Mouse (Mus musculus): ENCODE data around the gene Knstrn. TPM values are rescaled to one million over a fixed set of nuclear protein-coding genes. Genes with fewer than 3 reads are reported as not detected.

Knstrn gene
- polyA plus RNA-seq, 1 experiment from 2014 or later: 86.7 TPM

GRCm38 (mm10) chr2:118899981-118900825 is 86.4 kb downstream of the Knstrn start, which contains the start of gene Bahd1:
Bahd1 (plus strand) TSS chr2:118900377.
- H3K9ac ChIP-seq (ENCODE audit: low read length): peak within 1 kb of the TSS; percentile 91
- H3K9me3 ChIP-seq (replicated peaks; ENCODE audit: control insufficient read depth, low read length): no peaks in the 10 kb centered on the region
- peaks cover 47% of the 10 kb centered on the region for H3K27me3 ChIP-seq (ENCODE audit: control insufficient read depth, insufficient read depth, low read length)
- peak within 1 kb of the TSS; percentile 80 for H3K4me3 ChIP-seq (replicated peaks; ENCODE audit: low read length)
- no peaks in the 10 kb centered on the region for H3K36me3 ChIP-seq (ENCODE audit: control insufficient read depth, insufficient read depth, low read length)
- no peak for ATAC-seq (ENCODE audit: insufficient read depth, low FRiP score)
- no peak within 1 kb of the TSS; the same call in 1 of the 2 replicates for H3K27ac ChIP-seq (ENCODE audit: low read length)
- WGBS: 2% methylated on average over 32 of the region's 32 CpGs
- peak within 1 kb of the TSS; percentile 100 for H3K4me2 ChIP-seq (ENCODE audit: low read depth, low read length)
- peaks cover 28% of the 10 kb centered on the region for H3K4me1 ChIP-seq (ENCODE audit: control insufficient read depth, insufficient read depth, low read length)

- Histone ChIP-seq H3K4me3 (replicated peaks; ENCODE audit: low read length) (peak overlapping the region; percentile 80), H3K9me3 (replicated peaks; ENCODE audit: control insufficient read depth, low read length) (no peaks in the 10 kb centered on the region), H3K9ac (ENCODE audit: low read length) (peak overlapping the region; percentile 91), H3K36me3 (ENCODE audit: control insufficient read depth, insufficient read depth, low read length) (no peaks in the 10 kb centered on the region), H3K4me2 (ENCODE audit: low read depth, low read length) (peak overlapping the region; percentile 100), H3K27me3 (ENCODE audit: control insufficient read depth, insufficient read depth, low read length) (peaks cover 41% of the 10 kb centered on the region), H3K27ac (ENCODE audit: low read length) (no peak overlapping the region), H3K4me1 (ENCODE audit: control insufficient read depth, insufficient read depth, low read length) (peaks cover 28% of the 10 kb centered on the region)
- no peak for ATAC-seq (ENCODE audit: insufficient read depth, low FRiP score)
- 0% methylated on average over 11 of the region's 11 CpGs for WGBS
These were observed 87.0 kb downstream of the Knstrn start for GRCm38 (mm10) chr2:118900826-118901140.

GRCm38 (mm10) chr2:118901175-118902031 is 87.6 kb downstream of the Knstrn start:
- peaks cover 25% of the 10 kb centered on the region for H3K4me1 ChIP-seq (ENCODE audit: control insufficient read depth, insufficient read depth, low read length)
- H3K4me2 ChIP-seq (ENCODE audit: low read depth, low read length): peak overlapping the region; percentile 100
- H3K9ac ChIP-seq (ENCODE audit: low read length): peak overlapping the region; percentile 91
- H3K27ac ChIP-seq (ENCODE audit: low read length): peak overlapping the region; percentile 78
- under 1% methylated on average over 92 of the region's 120 CpGs for whole genome bisulfite sequencing
- H3K36me3 ChIP-seq (ENCODE audit: control insufficient read depth, insufficient read depth, low read length): no peaks in the 10 kb centered on the region
- peak overlapping the region; percentile 80 for H3K4me3 ChIP-seq (replicated peaks; ENCODE audit: low read length)
- H3K9me3 ChIP-seq (replicated peaks; ENCODE audit: control insufficient read depth, low read length): no peaks in the 10 kb centered on the region
- peak; percentile 93 for ATAC-seq (ENCODE audit: insufficient read depth, low FRiP score)
- H3K27me3 ChIP-seq (ENCODE audit: control insufficient read depth, insufficient read depth, low read length): peaks cover 39% of the 10 kb centered on the region

GRCm38 (mm10) chr2:118902051-118903025 is 88.5 kb downstream of the Knstrn start:
- peak; percentile 30; the same call in 1 of the 2 replicates for ATAC-seq (ENCODE audit: insufficient read depth, low FRiP score)
- Histone ChIP-seq H3K4me1 (ENCODE audit: control insufficient read depth, insufficient read depth, low read length) (peaks cover 16% of the 10 kb centered on the region), H3K36me3 (ENCODE audit: control insufficient read depth, insufficient read depth, low read length) (no peaks in the 10 kb centered on the region), H3K9ac (ENCODE audit: low read length) (peak overlapping the region; percentile 91), H3K27ac (ENCODE audit: low read length) (peak overlapping the region; percentile 78), H3K4me2 (ENCODE audit: low read depth, low read length) (peak overlapping the region; percentile 100), H3K27me3 (ENCODE audit: control insufficient read depth, insufficient read depth, low read length) (peaks cover 33% of the 10 kb centered on the region), H3K9me3 (replicated peaks; ENCODE audit: control insufficient read depth, low read length) (no peaks in the 10 kb centered on the region), H3K4me3 (replicated peaks; ENCODE audit: low read length) (peak overlapping the region; percentile 80)
- WGBS: under 1% methylated on average over 95 of the region's 106 CpGs

GRCm38 (mm10) chr2:118903333-118903741 is 89.5 kb downstream of the Knstrn start:
- peaks cover 15% of the 10 kb centered on the region for H3K4me1 ChIP-seq (ENCODE audit: control insufficient read depth, insufficient read depth, low read length)
- peaks cover 23% of the 10 kb centered on the region for H3K27me3 ChIP-seq (ENCODE audit: control insufficient read depth, insufficient read depth, low read length)
- H3K9me3 ChIP-seq (replicated peaks; ENCODE audit: control insufficient read depth, low read length): no peaks in the 10 kb centered on the region
- no peak for ATAC-seq (ENCODE audit: insufficient read depth, low FRiP score)
- peak overlapping the region; percentile 100 for H3K4me2 ChIP-seq (ENCODE audit: low read depth, low read length)
- H3K9ac ChIP-seq (ENCODE audit: low read length): peak overlapping the region; percentile 20
- no peak overlapping the region for H3K27ac ChIP-seq (ENCODE audit: low read length)
- WGBS: 11% methylated on average over 10 of the region's 10 CpGs
- no peaks in the 10 kb centered on the region for H3K36me3 ChIP-seq (ENCODE audit: control insufficient read depth, insufficient read depth, low read length)
- H3K4me3 ChIP-seq (replicated peaks; ENCODE audit: low read length): peak overlapping the region; percentile 80

Other genes starting within 250 kb of the Knstrn start
- gene Bub1b, start 215.8 kb upstream of the Knstrn start, polyA plus RNA-seq (2015; fragmentation: Nextera tagmentation; extraction: Ambion mirVana): 66.2 and 67.4 TPM in 2 replicates
- 5.2 and 5.4 TPM in 2 replicates for gene Pak6, start 150.7 kb upstream of the Knstrn start, polyA plus RNA-seq (2015; fragmentation: Nextera tagmentation; extraction: Ambion mirVana)
- gene Ankrd63, start 110.0 kb upstream of the Knstrn start, polyA plus RNA-seq (2015; fragmentation: Nextera tagmentation; extraction: Ambion mirVana): 0.06 TPM in 2 replicates
- 1.4 and 2.0 TPM in 2 replicates for gene Plcb2, start 85.6 kb upstream of the Knstrn start, polyA plus RNA-seq (2015; fragmentation: Nextera tagmentation; extraction: Ambion mirVana)
- gene Inafm2, start 68.2 kb upstream of the Knstrn start, polyA plus RNA-seq (2015; fragmentation: Nextera tagmentation; extraction: Ambion mirVana): 26.0 and 28.5 TPM in 2 replicates
- 2.9 and 4.0 TPM in 2 replicates for gene Ccdc9b, start 51.3 kb upstream of the Knstrn start, polyA plus RNA-seq (2015; fragmentation: Nextera tagmentation; extraction: Ambion mirVana)
- 22.2 and 38.3 TPM in 2 replicates for gene Phgr1, start 41.2 kb upstream of the Knstrn start, polyA plus RNA-seq (2015; fragmentation: Nextera tagmentation; extraction: Ambion mirVana)
- 2.1 and 2.5 TPM in 2 replicates for gene Disp2, start 34.3 kb upstream of the Knstrn start, polyA plus RNA-seq (2015; fragmentation: Nextera tagmentation; extraction: Ambion mirVana)
- gene Ivd, start 48.0 kb downstream of the Knstrn start, polyA plus RNA-seq (2015; fragmentation: Nextera tagmentation; extraction: Ambion mirVana): 64.3 and 65.4 TPM in 2 replicates
- 3.4 and 3.6 TPM in 2 replicates for gene Bahd1, start 86.4 kb downstream of the Knstrn start, polyA plus RNA-seq (2015; fragmentation: Nextera tagmentation; extraction: Ambion mirVana)
- 20.1 and 21.1 TPM in 2 replicates for gene Chst14, start 112.5 kb downstream of the Knstrn start, polyA plus RNA-seq (2015; fragmentation: Nextera tagmentation; extraction: Ambion mirVana)
- 23.8 and 24.0 TPM in 2 replicates for gene Ccdc32, start 215.4 kb downstream of the Knstrn start, polyA plus RNA-seq (2015; fragmentation: Nextera tagmentation; extraction: Ambion mirVana)
- 3.0 and 3.3 TPM in 2 replicates for gene Rpusd2, start 220.8 kb downstream of the Knstrn start, polyA plus RNA-seq (2015; fragmentation: Nextera tagmentation; extraction: Ambion mirVana)
- 39.3 and 44.8 TPM in 2 replicates for gene Knl1, start 233.1 kb downstream of the Knstrn start, polyA plus RNA-seq (2015; fragmentation: Nextera tagmentation; extraction: Ambion mirVana)

Data from stomach, embryonic 16.5 days (tissue).